ENCODE assay signal across 8 mouse cellular contexts in the genomic region with DNA sequence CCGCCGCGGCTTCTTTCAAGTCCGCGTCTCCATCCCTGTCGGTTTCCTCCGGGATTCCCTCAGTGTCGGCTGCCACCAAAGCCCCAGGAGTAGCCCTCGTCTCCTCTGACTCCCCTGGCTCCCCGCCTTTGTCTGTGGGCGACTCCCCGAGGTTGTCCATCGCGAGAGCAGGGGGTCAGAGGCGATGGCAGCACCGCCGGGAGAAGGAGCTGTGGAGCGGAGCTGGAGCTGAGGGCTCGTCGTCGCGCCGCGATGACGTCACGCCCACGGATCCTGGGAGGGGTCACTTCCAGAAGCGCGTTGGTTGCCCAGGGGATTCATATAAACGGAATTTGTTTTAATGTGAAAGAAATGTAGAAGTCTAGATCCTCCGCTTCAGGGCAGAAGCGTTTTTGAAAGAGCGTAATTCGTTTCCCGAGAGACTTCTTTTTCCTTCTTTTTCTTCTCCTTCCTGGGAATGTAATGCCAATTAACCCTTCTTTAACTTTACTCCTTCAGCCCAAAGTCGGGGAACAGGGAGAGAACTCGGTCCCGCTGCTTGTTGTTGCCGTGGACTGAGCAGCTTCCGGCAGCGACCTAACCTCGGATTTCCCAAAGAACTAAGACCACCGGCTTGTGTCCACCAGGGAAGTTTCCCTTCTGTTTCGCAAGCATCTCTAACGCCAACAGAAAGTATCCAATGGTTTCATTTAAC. TPM values are rescaled to one million over a fixed set of nuclear protein-coding genes. Genes with fewer than 3 reads are reported as not detected.
A peak's percentile ranks its signal among the peaks of the same experiment; 100 is the strongest.
DNase-seq lines count a peak whose midpoint lies in the region; ATAC-seq lines count a peak whose summit lies in the region.

No protein-coding gene starts in this region.

- peak overlapping the region; percentile 66 for H3K27ac ChIP-seq in hindbrain, embryonic 16.5 days (ENCODE audit: low read depth, low read length)
- H3K27ac ChIP-seq in macrophage = peak overlapping the region; percentile 46

- peak overlapping the region; percentile 80 for H3K4me2 ChIP-seq in hindbrain, embryonic 16.5 days (ENCODE audit: low read length)

- no peaks in the 10 kb centered on the region for H3K27me3 ChIP-seq in hindbrain, embryonic 16.5 days (replicated peaks; ENCODE audit: control insufficient read depth, insufficient read depth, low read length)

- peak; percentile 95 for DNase-seq in R1 (ENCODE audit: low read depth, low spot score)
- DNase-seq in cerebellum, postnatal 36 days = peak; percentile 97 to 98
- peak; percentile 94 for DNase-seq in gastrocnemius, adult 18-20 months (ENCODE audit: low spot score)
- peak; percentile 96 to 98 for DNase-seq in left cerebral cortex, adult 18-20 months (ENCODE audit: low spot score in 2 of 2)
- DNase-seq in right cerebral cortex, adult 18-20 months = peak; percentile 95
- DNase-seq in urinary bladder, postnatal 10 days (ENCODE audit: low spot score) = peak; percentile 86

- H3K4me3 ChIP-seq in hindbrain, embryonic 16.5 days (ENCODE audit: low read length) = peak overlapping the region; percentile 72
- peak overlapping the region; percentile 99 for H3K4me3 ChIP-seq in macrophage (ENCODE audit: inconsistent target)

- H3K79me2 ChIP-seq in macrophage (ENCODE audit: inconsistent target) = peaks cover 52% of the 10 kb centered on the region

- H3K4me1 ChIP-seq in hindbrain, embryonic 16.5 days (ENCODE audit: control insufficient read depth, insufficient read depth, low read depth, low read length) = peaks cover 32% of the 10 kb centered on the region

- under 1% methylated on average over 45 of the region's 45 CpGs for WGBS in hindbrain, embryonic 16.5 days
- WGBS in macrophage (ENCODE audit: missing documents) = 1% methylated on average over 45 of the region's 45 CpGs

- ATAC-seq in hindbrain, embryonic 16.5 days = peak; percentile 40; the same call in 1 of the 2 replicates

- no peaks in the 10 kb centered on the region for H3K9me3 ChIP-seq in hindbrain, embryonic 16.5 days (ENCODE audit: control insufficient read depth, low read length)

- peaks cover 7% of the 10 kb centered on the region for H3K36me3 ChIP-seq in hindbrain, embryonic 16.5 days (ENCODE audit: control insufficient read depth, insufficient read depth, low read length)
- H3K36me3 ChIP-seq in macrophage (ENCODE audit: inconsistent target) = peaks cover 12% of the 10 kb centered on the region; the same call in 1 of the 2 replicates

- H3K9ac ChIP-seq in hindbrain, embryonic 16.5 days (ENCODE audit: low read depth, low read length) = peak overlapping the region; percentile 79

RNA-seq across cellular contexts. Expression of gene Anks1, which starts 1.4 kb away (rescaled TPM):
- total RNA-seq in gastrocnemius, adult 18-20 months (2021) = 10 to 100 TPM; 10.2 to 11.0 TPM
- 44.0 and 54.2 TPM in 2 replicates for polyA plus RNA-seq in hindbrain, embryonic 16.5 days (2015; fragmentation: Nextera tagmentation; extraction: Ambion mirVana)
- total RNA-seq in left cerebral cortex, adult 18-20 months (2021) = 10 to 100 TPM; 39.5 to 44.5 TPM
- total RNA-seq in macrophage (2018; cell fraction: chromatin; rRNA removed) = 100 to 1,000 TPM in 22 of 26 experiments, 10 to 100 TPM in 4; 38.3 to 296 (median 144) TPM
- 10 to 100 TPM; 14.0 to 52.9 (median 29.3) TPM for total RNA-seq in macrophage (2018; cell fraction: cytosol; rRNA removed)
- 100 to 1,000 TPM in 13 of 26 experiments, 10 to 100 TPM in 13; 34.3 to 144 (median 101) TPM for total RNA-seq in macrophage (2018; cell fraction: nucleus; rRNA removed)
- 12.3 to 26.5 TPM (median 21.0 TPM) in 3 replicates for polyA plus RNA-seq in macrophage (2018)

RNA-seq across cellular contexts. Expression of gene Taf11, which starts 2.0 kb away (rescaled TPM):
- 10 to 100 TPM; 16.8 to 17.4 TPM for total RNA-seq in gastrocnemius, adult 18-20 months (2021)
- polyA plus RNA-seq in hindbrain, embryonic 16.5 days (2015; fragmentation: Nextera tagmentation; extraction: Ambion mirVana) = 51.6 and 58.2 TPM in 2 replicates
- 10 to 100 TPM; 47.6 to 49.3 TPM for total RNA-seq in left cerebral cortex, adult 18-20 months (2021)
- total RNA-seq in macrophage (2018; cell fraction: chromatin; rRNA removed) = 10 to 100 TPM in 23 of 26 experiments, 1 to 10 TPM in 3; 6.5 to 90.9 (median 38.4) TPM
- total RNA-seq in macrophage (2018; cell fraction: cytosol; rRNA removed) = 10 to 100 TPM; 20.8 to 41.0 (median 29.5) TPM
- 10 to 100 TPM; 11.6 to 82.1 (median 32.2) TPM for total RNA-seq in macrophage (2018; cell fraction: nucleus; rRNA removed)
- 34.5 to 39.1 TPM (median 37.0 TPM) in 3 replicates for polyA plus RNA-seq in macrophage (2018)

RNA-seq across cellular contexts. Expression of gene Uhrf1bp1, which starts 51.4 kb away (rescaled TPM):
- total RNA-seq in gastrocnemius, adult 18-20 months (2021) = 10 to 100 TPM; 23.7 to 26.1 TPM
- polyA plus RNA-seq in hindbrain, embryonic 16.5 days (2015; fragmentation: Nextera tagmentation; extraction: Ambion mirVana) = 5.3 and 6.3 TPM in 2 replicates
- 10 to 100 TPM; 21.3 to 23.3 TPM for total RNA-seq in left cerebral cortex, adult 18-20 months (2021)
- 10 to 100 TPM in 18 of 26 experiments, 1 to 10 TPM in 8; 2.6 to 41.3 (median 22.1) TPM for total RNA-seq in macrophage (2018; cell fraction: chromatin; rRNA removed)
- total RNA-seq in macrophage (2018; cell fraction: cytosol; rRNA removed) = 10 to 100 TPM in 20 of 26 experiments, 1 to 10 TPM in 6; 5.9 to 20.1 (median 14.1) TPM
- 10 to 100 TPM in 22 of 26 experiments, 1 to 10 TPM in 4; 6.4 to 34.6 (median 16.9) TPM for total RNA-seq in macrophage (2018; cell fraction: nucleus; rRNA removed)
- polyA plus RNA-seq in macrophage (2018) = 6.8 to 14.6 TPM (median 7.6 TPM) in 3 replicates

Comparison
In these comparisons a context has a peak if more than half of its experiments do, and no peak if none do; other contexts are left out.
1. Peak in every context shown above with its lines: DNase-seq, ATAC-seq, H3K4me3 ChIP-seq and H3K27ac ChIP-seq.